In the genomic region with DNA sequence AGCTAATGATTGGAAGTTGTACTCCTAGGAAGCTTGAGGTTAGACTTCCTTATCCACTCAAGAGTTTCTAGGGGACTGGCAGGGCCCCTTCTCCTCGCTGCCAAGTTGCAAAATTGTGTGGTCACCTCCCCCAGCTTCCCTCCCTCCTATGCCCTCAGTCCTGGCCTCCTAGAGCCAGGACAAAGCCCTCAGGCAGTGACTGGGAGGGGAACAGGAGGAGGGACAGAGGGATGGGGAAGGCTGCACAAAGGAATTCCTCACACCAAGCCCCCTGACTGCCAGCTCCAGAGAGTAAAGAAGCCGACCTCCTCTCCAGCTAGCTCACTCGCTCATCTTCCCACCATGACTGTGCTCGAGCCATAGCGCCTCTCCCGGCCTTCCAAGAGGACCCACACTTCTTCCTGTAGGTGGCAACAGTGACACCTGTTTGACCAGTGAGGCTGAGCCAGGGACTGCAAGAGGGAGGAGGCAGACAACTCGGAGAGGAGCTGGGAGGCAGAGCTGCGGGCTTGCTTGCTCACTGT, we compare ENCODE assay signal across 9 mouse cellular contexts. TPM values are rescaled to one million over a fixed set of nuclear protein-coding genes. Genes with fewer than 3 reads are reported as not detected.
DNase-seq lines count a peak whose midpoint lies in the region; ATAC-seq and TF ChIP-seq lines count a peak whose summit lies in the region.
"Had no signal": no experiment of that assay in that cellular context is flagged by ENCODE, and none has a peak within 500 bp of the region (broad histone marks: within the 10 kb centered on the region; RNA-seq: fewer than 3 reads in every experiment).

A gene (plus strand): TSS at position 209 of the 524 bp plus-strand sequence.

- ATAC-seq in forebrain, postnatal 0 days = peak; percentile 83
- peak; percentile 82 for ATAC-seq in intestine, embryonic 15.5 days
- ATAC-seq in limb, embryonic 11.5 days (ENCODE audit: insufficient number of reproducible peaks, low FRiP score, low TSS enrichment, low read depth) = peak; percentile 75; the same call in 1 of the 2 replicates
- peak; percentile 75 for ATAC-seq in midbrain, embryonic 13.5 days

- peak; percentile 62 for TF ChIP-seq CTCF in forebrain, postnatal 0 days (IDR thresholded peaks at IDR 0.05; ENCODE audit: low read depth)

- no peaks in the 10 kb centered on the region for H3K9me3 ChIP-seq in forebrain, postnatal 0 days (ENCODE audit: low read length)
- no peaks in the 10 kb centered on the region for H3K9me3 ChIP-seq in intestine, embryonic 15.5 days
- no peaks in the 10 kb centered on the region for H3K9me3 ChIP-seq in limb, embryonic 11.5 days (ENCODE audit: control insufficient read depth, low read length)
- no peaks in the 10 kb centered on the region for H3K9me3 ChIP-seq in midbrain, embryonic 13.5 days
- H3K9me3 ChIP-seq: liver, embryonic 15.5 days had no signal

- 17% methylated on average over 8 of the region's 8 CpGs for WGBS in forebrain, postnatal 0 days
- WGBS in intestine, embryonic 15.5 days = 16% methylated on average over 8 of the region's 8 CpGs
- WGBS in limb, embryonic 11.5 days = 12% methylated on average over 7 of the region's 8 CpGs
- 26% methylated on average over 8 of the region's 8 CpGs for WGBS in midbrain, embryonic 13.5 days

- no peaks in the 10 kb centered on the region for H3K4me1 ChIP-seq in forebrain, postnatal 0 days (ENCODE audit: insufficient read depth)
- H3K4me1 ChIP-seq in intestine, embryonic 15.5 days (replicated peaks) = no peaks in the 10 kb centered on the region; the same call in 1 of the 2 replicates
- no peaks in the 10 kb centered on the region for H3K4me1 ChIP-seq in limb, embryonic 11.5 days (ENCODE audit: control insufficient read depth, insufficient read depth, low read length)
- peaks cover 27% of the 10 kb centered on the region for H3K4me1 ChIP-seq in midbrain, embryonic 13.5 days (replicated peaks)
- H3K4me1 ChIP-seq: liver, embryonic 15.5 days had no signal

- H3K4me3 ChIP-seq in forebrain, postnatal 0 days (ENCODE audit: low read depth, low read length) = peak within 1 kb of the TSS; percentile 24
- H3K4me3 ChIP-seq in intestine, embryonic 15.5 days (replicated peaks) = no peak within 1 kb of the TSS
- H3K4me3 ChIP-seq in limb, embryonic 11.5 days (ENCODE audit: low read depth, low read length) = no peak within 1 kb of the TSS
- H3K4me3 ChIP-seq in midbrain, embryonic 13.5 days (replicated peaks) = peak within 1 kb of the TSS; percentile 33
- H3K4me3 ChIP-seq: liver, embryonic 15.5 days had no signal

- H3K9ac ChIP-seq in forebrain, postnatal 0 days = peak within 1 kb of the TSS; percentile 41
- no peak within 1 kb of the TSS for H3K9ac ChIP-seq in intestine, embryonic 15.5 days
- no peak within 1 kb of the TSS for H3K9ac ChIP-seq in limb, embryonic 11.5 days (ENCODE audit: low read length)
- H3K9ac ChIP-seq in midbrain, embryonic 13.5 days (replicated peaks) = peak within 1 kb of the TSS; percentile 53
- H3K9ac ChIP-seq: liver, embryonic 15.5 days had no signal

- peak; percentile 5 for DNase-seq in gastrocnemius, postnatal 10 days
- no peak for DNase-seq in gastrocnemius, postnatal 36 days
- DNase-seq in cerebellum, adult 8-10 months = peak; percentile 46
- peak; percentile 42 for DNase-seq in forebrain, postnatal 0 days
- peak; percentile 57 for DNase-seq in limb, embryonic 11.5 days (ENCODE audit: low spot score)
- DNase-seq in testis, postnatal 14 days (ENCODE audit: low spot score) = peak; percentile 23

- H3K4me2 ChIP-seq in forebrain, postnatal 0 days (ENCODE audit: low read depth) = peak within 1 kb of the TSS; percentile 47
- H3K4me2 ChIP-seq in intestine, embryonic 15.5 days (replicated peaks) = peak within 1 kb of the TSS; percentile 49
- peak within 1 kb of the TSS; percentile 45 for H3K4me2 ChIP-seq in limb, embryonic 11.5 days (ENCODE audit: low read depth, severe bottlenecking)
- H3K4me2 ChIP-seq in midbrain, embryonic 13.5 days (replicated peaks) = peak within 1 kb of the TSS; percentile 54
- H3K4me2 ChIP-seq: liver, embryonic 15.5 days had no signal

- peak within 1 kb of the TSS; percentile 29 for H3K27ac ChIP-seq in forebrain, postnatal 0 days (ENCODE audit: low read depth, low read length)
- H3K27ac ChIP-seq in intestine, embryonic 15.5 days = no peak within 1 kb of the TSS
- no peak within 1 kb of the TSS for H3K27ac ChIP-seq in limb, embryonic 11.5 days (replicated peaks; ENCODE audit: low read depth, low read length)
- peak within 1 kb of the TSS; percentile 75 for H3K27ac ChIP-seq in midbrain, embryonic 13.5 days
- H3K27ac ChIP-seq: liver, embryonic 15.5 days had no signal

- intact Hi-C loops in gastrocnemius, postnatal 36 days (cut with DNase I) = loop anchor here (10.0 kb wide), 1 partner anchor 105 kb away; a partner anchor contains a TSS

- H3K36me3 ChIP-seq in forebrain, postnatal 0 days (ENCODE audit: insufficient read depth) = no peaks in the 10 kb centered on the region
- H3K36me3 ChIP-seq in intestine, embryonic 15.5 days = no peaks in the 10 kb centered on the region
- H3K36me3 ChIP-seq in limb, embryonic 11.5 days (ENCODE audit: control insufficient read depth, insufficient read depth, low read length) = peaks cover 2% of the 10 kb centered on the region; the same call in 1 of the 2 replicates
- H3K36me3 ChIP-seq in midbrain, embryonic 13.5 days = 0 out of 2 replicates have a peak, but pooled peaks cover under 1% of the 10 kb centered on the region

- no peaks in the 10 kb centered on the region for H3K27me3 ChIP-seq in forebrain, postnatal 0 days (ENCODE audit: insufficient read depth, low read length)
- H3K27me3 ChIP-seq in intestine, embryonic 15.5 days (replicated peaks) = peaks cover 2% of the 10 kb centered on the region; the same call in 1 of the 2 replicates
- H3K27me3 ChIP-seq in limb, embryonic 11.5 days (ENCODE audit: control insufficient read depth, insufficient read depth, low read length) = 0 out of 2 replicates have a peak, but pooled peaks cover 5% of the 10 kb centered on the region
- H3K27me3 ChIP-seq in midbrain, embryonic 13.5 days = peaks cover 3% of the 10 kb centered on the region; the same call in 1 of the 2 replicates

RNA-seq across cellular contexts. Expression of the gene that starts here (rescaled TPM):
- 1 to 10 TPM in 1 of 2 experiments, under 1 TPM in 1; 0.23 to 1.6 TPM for total RNA-seq in gastrocnemius, postnatal 10 days (2021)
- total RNA-seq in gastrocnemius, postnatal 36 days (2021) = not detected
- total RNA-seq in forebrain, postnatal 0 days (2014; rRNA removed) = 14.2 and 23.0 TPM in 2 replicates
- polyA plus RNA-seq in forebrain, postnatal 0 days (2015; fragmentation: Nextera tagmentation; extraction: Ambion mirVana) = 10.5 and 21.8 TPM in 2 replicates
- polyA plus RNA-seq in intestine, embryonic 15.5 days (2015; fragmentation: Nextera tagmentation; extraction: Ambion mirVana) = 0.50 and 1.3 TPM in 2 replicates
- polyA plus RNA-seq in limb, embryonic 11.5 days (2014; fragmentation: Nextera tagmentation; extraction: Ambion mirVana) = 1.3 and 1.6 TPM in 2 replicates
- 24.8 and 26.1 TPM in 2 replicates for polyA plus RNA-seq in midbrain, embryonic 13.5 days (2015; fragmentation: Nextera tagmentation; extraction: Ambion mirVana)

Comparison
In these comparisons a context has a peak if more than half of its experiments do, and no peak if none do; other contexts are left out.
1. DNase-seq: peak in gastrocnemius, postnatal 10 days (single experiment), cerebellum, adult 8-10 months (single experiment), forebrain, postnatal 0 days (single experiment), limb, embryonic 11.5 days (single experiment) and testis, postnatal 14 days (single experiment); none in gastrocnemius, postnatal 36 days (0 of 2).
2. H3K27ac ChIP-seq: peak in forebrain, postnatal 0 days (single experiment) and midbrain, embryonic 13.5 days (single experiment); none in intestine, embryonic 15.5 days (single experiment) and limb, embryonic 11.5 days (single experiment).
3. H3K4me3 ChIP-seq: peak in forebrain, postnatal 0 days (single experiment) and midbrain, embryonic 13.5 days (single experiment); none in intestine, embryonic 15.5 days (single experiment) and limb, embryonic 11.5 days (single experiment).
4. H3K9ac ChIP-seq: peak in forebrain, postnatal 0 days (single experiment) and midbrain, embryonic 13.5 days (single experiment); none in intestine, embryonic 15.5 days (single experiment) and limb, embryonic 11.5 days (single experiment).
5. Peak in every context shown above with its lines, with median percentiles within 50 percentile points of each other: ATAC-seq and H3K4me2 ChIP-seq.